Mouse (Mus musculus) erythroblast, embryonic 14.5 days (primary cell): ENCODE measurements around the gene Lnx1.

ENCODE experiments used
- GATA1 ChIP-seq: IDR thresholded peaks from 2 replicates; pipeline ENCODE4 v1.6.1; 2012; ENCODE audit warnings: low read length, inconsistent platforms, mixed read lengths
- TAL1 ChIP-seq: IDR thresholded peaks from 3 replicates; pipeline ENCODE4 v1.6.1; 2012; ENCODE audit warnings: low read length, inconsistent platforms, mixed read lengths

DNA sequence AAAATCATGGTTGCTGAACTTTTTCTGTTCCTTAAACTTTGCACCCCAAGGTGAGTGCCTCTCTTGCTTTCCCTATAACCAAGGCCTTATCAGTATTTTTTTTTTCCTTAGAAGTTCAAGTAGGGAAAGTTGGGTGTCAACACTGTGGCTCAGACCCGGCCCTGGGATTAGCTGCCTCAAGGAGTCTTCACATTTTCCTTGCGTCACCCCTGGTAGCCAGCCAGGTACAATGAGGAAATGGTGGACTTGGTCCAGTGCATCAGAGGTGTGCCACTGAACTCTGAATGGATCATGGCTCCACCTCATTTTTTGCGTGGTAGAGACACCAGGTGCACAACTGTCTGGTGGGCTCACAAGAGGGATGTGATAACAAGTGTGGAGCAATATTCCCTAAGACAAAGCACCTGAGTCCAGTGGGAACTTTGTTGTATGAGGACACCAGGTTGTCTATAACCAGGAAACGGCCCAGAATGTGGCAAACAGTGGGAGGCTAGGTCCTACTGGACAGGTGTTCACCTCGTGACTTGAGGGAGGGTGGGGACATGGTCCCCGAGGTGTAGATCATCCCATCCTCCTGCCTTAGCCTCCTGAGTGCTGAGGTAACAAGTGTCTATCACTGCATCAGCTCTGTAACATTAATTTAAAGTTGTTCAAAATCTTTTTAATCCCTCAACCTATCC lies 10.2 kb downstream of the Lnx1 start:
- TF ChIP-seq GATA1 (no peak), TAL1 (no peak)
